Mouse (Mus musculus): ENCODE measurements around the gene Rai1. TPM values are rescaled to one million over a fixed set of nuclear protein-coding genes. Genes with fewer than 3 reads are reported as not detected.
A peak's percentile ranks its signal among the peaks of the same experiment; 100 is the strongest.

Gene Rai1
- polyA plus RNA-seq, 1 experiment from 2014 or later = 22.9 TPM

- Histone ChIP-seq H3K4me1 (replicated peaks; ENCODE audit: control insufficient read depth, insufficient read depth, low read length) (peaks cover 29% of the 10 kb centered on the region), H3K4me3 (ENCODE audit: low read length) (peak overlapping the region; percentile 53), H3K9me3 (ENCODE audit: control insufficient read depth, low read length) (no peaks in the 10 kb centered on the region), H3K27ac (ENCODE audit: low read length) (no peak overlapping the region; the same call in 1 of the 2 replicates), H3K4me2 (ENCODE audit: low read depth, low read length) (peak overlapping the region; percentile 91), H3K27me3 (ENCODE audit: control insufficient read depth, insufficient read depth, low read depth, low read length) (no peaks in the 10 kb centered on the region), H3K9ac (ENCODE audit: low read length) (peak overlapping the region; percentile 66), H3K36me3 (ENCODE audit: control insufficient read depth, insufficient read depth, low read length) (peaks cover 3% of the 10 kb centered on the region)
- ATAC-seq (ENCODE audit: low read depth) = no peak
- WGBS = 50% methylated on average over 3 of the region's 3 CpGs
These were observed 117.3 kb downstream of the Rai1 start for GRCm38 (mm10) chr11:60222085-60222468.

GRCm38 (mm10) chr11:60222469-60223236 is 117.8 kb downstream of the Rai1 start, which contains the start of gene Srebf1:
Gene Srebf1 (minus strand): TSS chr11:60222581.
- ATAC-seq (ENCODE audit: low read depth) = peak; percentile 64

GRCm38 (mm10) chr11:60224676-60225075 is 119.9 kb downstream of the Rai1 start:
- H3K9ac ChIP-seq (ENCODE audit: low read length) = no peak overlapping the region
- H3K27me3 ChIP-seq (ENCODE audit: control insufficient read depth, insufficient read depth, low read depth, low read length) = no peaks in the 10 kb centered on the region
- ATAC-seq (ENCODE audit: low read depth) = no peak
- H3K36me3 ChIP-seq (ENCODE audit: control insufficient read depth, insufficient read depth, low read length) = no peaks in the 10 kb centered on the region
- no peak overlapping the region for H3K27ac ChIP-seq (ENCODE audit: low read length)
- peaks cover 23% of the 10 kb centered on the region for H3K4me1 ChIP-seq (replicated peaks; ENCODE audit: control insufficient read depth, insufficient read depth, low read length)
- H3K9me3 ChIP-seq (ENCODE audit: control insufficient read depth, low read length) = no peaks in the 10 kb centered on the region
- H3K4me3 ChIP-seq (ENCODE audit: low read length) = no peak overlapping the region
- 59% methylated on average over 4 of the region's 4 CpGs for WGBS
- H3K4me2 ChIP-seq (ENCODE audit: low read depth, low read length) = no peak overlapping the region

More at GRCm38 (mm10) chr11:60222469-60223236, 117.8 kb downstream of the Rai1 start, which contains the start of gene Srebf1:
- WGBS = 3% methylated on average over 46 of the region's 46 CpGs
- peaks cover 3% of the 10 kb centered on the region; the same call in 1 of the 2 replicates for H3K36me3 ChIP-seq (ENCODE audit: control insufficient read depth, insufficient read depth, low read length)
- peak within 1 kb of the TSS; percentile 91 for H3K4me2 ChIP-seq (ENCODE audit: low read depth, low read length)
- peaks cover 28% of the 10 kb centered on the region for H3K4me1 ChIP-seq (replicated peaks; ENCODE audit: control insufficient read depth, insufficient read depth, low read length)
- H3K27ac ChIP-seq (ENCODE audit: low read length) = peak within 1 kb of the TSS; percentile 72
- H3K9me3 ChIP-seq (ENCODE audit: control insufficient read depth, low read length) = no peaks in the 10 kb centered on the region
- peak within 1 kb of the TSS; percentile 53 for H3K4me3 ChIP-seq (ENCODE audit: low read length)
- H3K27me3 ChIP-seq (ENCODE audit: control insufficient read depth, insufficient read depth, low read depth, low read length) = no peaks in the 10 kb centered on the region
- peak within 1 kb of the TSS; percentile 66 for H3K9ac ChIP-seq (ENCODE audit: low read length)

- H3K27ac ChIP-seq (ENCODE audit: low read length) = no peak overlapping the region
- no peak overlapping the region for H3K4me3 ChIP-seq (ENCODE audit: low read length)
- H3K4me1 ChIP-seq (replicated peaks; ENCODE audit: control insufficient read depth, insufficient read depth, low read length) = peaks cover 21% of the 10 kb centered on the region
- no peaks in the 10 kb centered on the region for H3K36me3 ChIP-seq (ENCODE audit: control insufficient read depth, insufficient read depth, low read length)
- ATAC-seq (ENCODE audit: low read depth) = no peak
- H3K27me3 ChIP-seq (ENCODE audit: control insufficient read depth, insufficient read depth, low read depth, low read length) = no peaks in the 10 kb centered on the region
- no peaks in the 10 kb centered on the region for H3K9me3 ChIP-seq (ENCODE audit: control insufficient read depth, low read length)
- H3K4me2 ChIP-seq (ENCODE audit: low read depth, low read length) = no peak overlapping the region
- WGBS = 72% methylated on average over 1 of the region's 1 CpGs
- H3K9ac ChIP-seq (ENCODE audit: low read length) = no peak overlapping the region
These were observed 121.1 kb downstream of the Rai1 start for GRCm38 (mm10) chr11:60225874-60226273.

GRCm38 (mm10) chr11:60228525-60228924 is 123.7 kb downstream of the Rai1 start:
- ATAC-seq (ENCODE audit: low read depth) = no peak
- Histone ChIP-seq H3K9me3 (ENCODE audit: control insufficient read depth, low read length) (no peaks in the 10 kb centered on the region), H3K4me1 (replicated peaks; ENCODE audit: control insufficient read depth, insufficient read depth, low read length) (peaks cover 32% of the 10 kb centered on the region), H3K4me3 (ENCODE audit: low read length) (no peak overlapping the region), H3K36me3 (ENCODE audit: control insufficient read depth, insufficient read depth, low read length) (no peaks in the 10 kb centered on the region), H3K9ac (ENCODE audit: low read length) (no peak overlapping the region), H3K27me3 (ENCODE audit: control insufficient read depth, insufficient read depth, low read depth, low read length) (no peaks in the 10 kb centered on the region), H3K4me2 (ENCODE audit: low read depth, low read length) (no peak overlapping the region), H3K27ac (ENCODE audit: low read length) (0 out of 2 replicates have a peak overlapping the region, but pooled peaks have one; percentile 10)
- WGBS = 42% methylated on average over 3 of the region's 3 CpGs

- ATAC-seq (ENCODE audit: low read depth) = peak; percentile 59
- peaks cover 33% of the 10 kb centered on the region for H3K4me1 ChIP-seq (replicated peaks; ENCODE audit: control insufficient read depth, insufficient read depth, low read length)
- peak overlapping the region; percentile 54; the same call in 1 of the 2 replicates for H3K27ac ChIP-seq (ENCODE audit: low read length)
These were observed 125.0 kb downstream of the Rai1 start for GRCm38 (mm10) chr11:60229821-60230220.

GRCm38 (mm10) chr11:60230512-60230911 is 125.7 kb downstream of the Rai1 start:
- no peak overlapping the region for H3K4me3 ChIP-seq (ENCODE audit: low read length)
- ATAC-seq (ENCODE audit: low read depth) = no peak
- WGBS = 85% methylated on average over 7 of the region's 7 CpGs
- H3K4me2 ChIP-seq (ENCODE audit: low read depth, low read length) = no peak overlapping the region
- H3K27ac ChIP-seq (ENCODE audit: low read length) = no peak overlapping the region
- no peak overlapping the region for H3K9ac ChIP-seq (ENCODE audit: low read length)
- no peaks in the 10 kb centered on the region for H3K9me3 ChIP-seq (ENCODE audit: control insufficient read depth, low read length)
- H3K36me3 ChIP-seq (ENCODE audit: control insufficient read depth, insufficient read depth, low read length) = no peaks in the 10 kb centered on the region
- H3K27me3 ChIP-seq (ENCODE audit: control insufficient read depth, insufficient read depth, low read depth, low read length) = no peaks in the 10 kb centered on the region
- H3K4me1 ChIP-seq (replicated peaks; ENCODE audit: control insufficient read depth, insufficient read depth, low read length) = peaks cover 33% of the 10 kb centered on the region

More at GRCm38 (mm10) chr11:60229821-60230220, 125.0 kb downstream of the Rai1 start:
- no peaks in the 10 kb centered on the region for H3K27me3 ChIP-seq (ENCODE audit: control insufficient read depth, insufficient read depth, low read depth, low read length)
- no peak overlapping the region for H3K4me3 ChIP-seq (ENCODE audit: low read length)
- peak overlapping the region; percentile 21; the same call in 1 of the 2 replicates for H3K4me2 ChIP-seq (ENCODE audit: low read depth, low read length)
- H3K9me3 ChIP-seq (ENCODE audit: control insufficient read depth, low read length) = no peaks in the 10 kb centered on the region
- H3K36me3 ChIP-seq (ENCODE audit: control insufficient read depth, insufficient read depth, low read length) = no peaks in the 10 kb centered on the region
- peak overlapping the region; percentile 7; the same call in 1 of the 2 replicates for H3K9ac ChIP-seq (ENCODE audit: low read length)
- 52% methylated on average over 13 of the region's 13 CpGs for WGBS

GRCm38 (mm10) chr11:60231326-60231725 is 126.5 kb downstream of the Rai1 start:
- Histone ChIP-seq H3K9ac (ENCODE audit: low read length) (no peak overlapping the region), H3K4me3 (ENCODE audit: low read length) (no peak overlapping the region), H3K4me1 (replicated peaks; ENCODE audit: control insufficient read depth, insufficient read depth, low read length) (peaks cover 33% of the 10 kb centered on the region), H3K9me3 (ENCODE audit: control insufficient read depth, low read length) (no peaks in the 10 kb centered on the region), H3K27me3 (ENCODE audit: control insufficient read depth, insufficient read depth, low read depth, low read length) (no peaks in the 10 kb centered on the region), H3K27ac (ENCODE audit: low read length) (peak overlapping the region; percentile 48; the same call in 1 of the 2 replicates), H3K4me2 (ENCODE audit: low read depth, low read length) (no peak overlapping the region), H3K36me3 (ENCODE audit: control insufficient read depth, insufficient read depth, low read length) (no peaks in the 10 kb centered on the region)
- ATAC-seq (ENCODE audit: low read depth) = peak; percentile 23; the same call in 1 of the 2 replicates
- 66% methylated on average over 3 of the region's 3 CpGs for WGBS

GRCm38 (mm10) chr11:60231951-60232350 is 127.1 kb downstream of the Rai1 start:
- Histone ChIP-seq H3K27me3 (ENCODE audit: control insufficient read depth, insufficient read depth, low read depth, low read length) (no peaks in the 10 kb centered on the region), H3K27ac (ENCODE audit: low read length) (peak overlapping the region; percentile 48), H3K4me2 (ENCODE audit: low read depth, low read length) (no peak overlapping the region), H3K4me1 (replicated peaks; ENCODE audit: control insufficient read depth, insufficient read depth, low read length) (peaks cover 33% of the 10 kb centered on the region), H3K4me3 (ENCODE audit: low read length) (no peak overlapping the region), H3K9me3 (ENCODE audit: control insufficient read depth, low read length) (no peaks in the 10 kb centered on the region), H3K9ac (ENCODE audit: low read length) (peak overlapping the region; percentile 13; the same call in 1 of the 2 replicates), H3K36me3 (ENCODE audit: control insufficient read depth, insufficient read depth, low read length) (no peaks in the 10 kb centered on the region)
- no peak for ATAC-seq (ENCODE audit: low read depth)
- 34% methylated on average over 4 of the region's 4 CpGs for WGBS
